26 mouse cellular contexts compared by ENCODE assay signal in the genomic region with DNA sequence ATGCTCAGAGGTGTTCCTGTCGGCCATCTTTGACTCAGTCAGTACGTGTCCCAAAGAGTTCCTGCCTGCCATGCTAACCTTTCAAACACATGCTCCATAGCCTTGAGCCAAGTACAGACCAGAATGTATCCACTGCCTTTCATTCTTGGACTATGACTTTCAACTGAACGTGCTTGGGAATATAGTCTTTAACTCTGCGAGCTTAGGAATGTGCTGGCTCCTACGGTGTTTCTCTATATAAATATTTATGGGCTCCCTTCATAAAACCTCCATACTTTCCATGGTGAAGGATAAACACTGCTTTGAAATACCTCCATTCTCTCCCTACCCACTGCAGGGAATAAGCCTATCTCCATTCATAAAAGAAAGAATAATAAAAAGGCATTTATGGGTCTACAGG. TPM values are rescaled to one million over a fixed set of nuclear protein-coding genes. Genes with fewer than 3 reads are reported as not detected.
DNase-seq lines count a peak whose midpoint lies in the region; ATAC-seq and TF ChIP-seq lines count a peak whose summit lies in the region.
"Had no signal": no experiment of that assay in that cellular context is flagged by ENCODE, and none has a peak within 500 bp of the region (broad histone marks: within the 10 kb centered on the region; RNA-seq: fewer than 3 reads in every experiment).

No protein-coding gene starts in this region.

- 55% methylated on average over 5 of the region's 5 CpGs for WGBS in lung, embryonic 14.5 days
- WGBS in stomach, embryonic 15.5 days: 54% methylated on average over 5 of the region's 5 CpGs
- WGBS in neural tube, embryonic 15.5 days: 82% methylated on average over 5 of the region's 5 CpGs

- H3K4me2 ChIP-seq in lung, embryonic 14.5 days: no peak overlapping the region
- no peak overlapping the region for H3K4me2 ChIP-seq in stomach, embryonic 15.5 days
- H3K4me2 ChIP-seq in neural tube, embryonic 15.5 days: no peak overlapping the region
- H3K4me2 ChIP-seq: liver, embryonic 13.5 days; midbrain, embryonic 13.5 days had no signal

- ATAC-seq in lung, embryonic 14.5 days (ENCODE audit: insufficient read depth): no peak
- no peak; the same call in 1 of the 2 replicates for ATAC-seq in stomach, embryonic 15.5 days (ENCODE audit: insufficient read depth, low FRiP score, low read depth)
- ATAC-seq in neural tube, embryonic 15.5 days (ENCODE audit: low FRiP score): no peak
- ATAC-seq: forebrain, postnatal 0 days; hindbrain, embryonic 16.5 days; midbrain, embryonic 13.5 days; Patski had no signal

- H3K27me3 ChIP-seq in lung, embryonic 14.5 days (ENCODE audit: insufficient read depth, low read length): no peaks in the 10 kb centered on the region
- no peaks in the 10 kb centered on the region for H3K27me3 ChIP-seq in stomach, embryonic 15.5 days (replicated peaks)
- H3K27me3 ChIP-seq in neural tube, embryonic 15.5 days (replicated peaks): no peaks in the 10 kb centered on the region
- H3K27me3 ChIP-seq: CH12.LX; liver, embryonic 13.5 days; megakaryocyte, embryonic 14.5 days; midbrain, embryonic 13.5 days had no signal

- no peak overlapping the region for H3K4me3 ChIP-seq in lung, embryonic 14.5 days (ENCODE audit: low read depth, low read length)
- H3K4me3 ChIP-seq in stomach, embryonic 15.5 days (replicated peaks): no peak overlapping the region
- no peak overlapping the region for H3K4me3 ChIP-seq in neural tube, embryonic 15.5 days (replicated peaks)
- H3K4me3 ChIP-seq: forebrain, embryonic 10.5 days; heart, embryonic 10.5 days; hindbrain, embryonic 10.5 days; left cerebral cortex, adult 2 months; liver, embryonic 13.5 days; megakaryocyte, embryonic 14.5 days; midbrain, embryonic 13.5 days had no signal

- no peak overlapping the region for H3K27ac ChIP-seq in lung, embryonic 14.5 days (ENCODE audit: low read depth)
- 0 out of 2 replicates have a peak overlapping the region, but pooled peaks have one; percentile 21 for H3K27ac ChIP-seq in stomach, embryonic 15.5 days
- H3K27ac ChIP-seq in neural tube, embryonic 15.5 days (replicated peaks): no peak overlapping the region
- H3K27ac ChIP-seq: forebrain, embryonic 10.5 days; heart, embryonic 10.5 days; hindbrain, embryonic 10.5 days; left cerebral cortex, adult 2 months; liver, embryonic 13.5 days; midbrain, embryonic 13.5 days had no signal

- no peak overlapping the region for H3K9ac ChIP-seq in lung, embryonic 14.5 days
- H3K9ac ChIP-seq in stomach, embryonic 15.5 days: no peak overlapping the region
- H3K9ac ChIP-seq in neural tube, embryonic 15.5 days (replicated peaks): no peak overlapping the region
- H3K9ac ChIP-seq: forebrain, postnatal 0 days; liver, embryonic 13.5 days; midbrain, embryonic 13.5 days had no signal

- H3K9me3 ChIP-seq in lung, embryonic 14.5 days (ENCODE audit: low read depth, low read length): no peaks in the 10 kb centered on the region
- H3K9me3 ChIP-seq in stomach, embryonic 15.5 days: no peaks in the 10 kb centered on the region
- H3K9me3 ChIP-seq in neural tube, embryonic 15.5 days (replicated peaks): no peaks in the 10 kb centered on the region
- H3K9me3 ChIP-seq: G1E; liver, embryonic 13.5 days; midbrain, embryonic 13.5 days had no signal

- no peak for TF ChIP-seq CTCF in lung, embryonic 14.5 days (IDR thresholded peaks at IDR 0.05; ENCODE audit: low read depth)

- DNase-seq in kidney, adult 11 months: peak; percentile 60
- no peak for DNase-seq in kidney, postnatal 4 days
- peak; percentile 5 for DNase-seq in lung, embryonic 14.5 days
- no peak for DNase-seq in lung, postnatal 36 days
- DNase-seq in kidney, postnatal 25 days: peak; percentile 10 to 47
- DNase-seq: adrenal gland, adult 8-10 months; B cell, adult 2 months; cerebellum, adult 18-20 months; cerebellum, postnatal 14 days; forebrain, postnatal 0 days; liver, embryonic 13.5 days; lung, adult 2 months; right cerebral cortex, postnatal 25 days; spleen, adult 18-20 months had no signal

- H3K4me1 ChIP-seq in lung, embryonic 14.5 days (ENCODE audit: insufficient read depth): 0 out of 2 replicates have a peak, but pooled peaks cover 1% of the 10 kb centered on the region
- H3K4me1 ChIP-seq in stomach, embryonic 15.5 days: no peaks in the 10 kb centered on the region
- H3K4me1 ChIP-seq in neural tube, embryonic 15.5 days: no peaks in the 10 kb centered on the region
- H3K4me1 ChIP-seq: forebrain, embryonic 10.5 days; hindbrain, embryonic 10.5 days; liver, embryonic 13.5 days; megakaryocyte, embryonic 14.5 days; midbrain, embryonic 13.5 days had no signal

- no peaks in the 10 kb centered on the region for H3K36me3 ChIP-seq in lung, embryonic 14.5 days (ENCODE audit: insufficient read depth)
- no peaks in the 10 kb centered on the region for H3K36me3 ChIP-seq in stomach, embryonic 15.5 days
- no peaks in the 10 kb centered on the region for H3K36me3 ChIP-seq in neural tube, embryonic 15.5 days
- H3K36me3 ChIP-seq: G1E; liver, embryonic 13.5 days; midbrain, embryonic 13.5 days had no signal

RNA-seq across cellular contexts. Expression of gene Plekhg1, which starts 29.0 kb away (rescaled TPM):
- polyA plus RNA-seq in lung, embryonic 14.5 days (2014; fragmentation: Nextera tagmentation; extraction: Ambion mirVana): 12.4 and 12.8 TPM in 2 replicates
- polyA plus RNA-seq in stomach, embryonic 15.5 days (2015; fragmentation: Nextera tagmentation; extraction: Ambion mirVana): 9.2 and 11.0 TPM in 2 replicates
- 6.5 and 7.4 TPM in 2 replicates for polyA plus RNA-seq in neural tube, embryonic 15.5 days (2015; fragmentation: Nextera tagmentation; extraction: Ambion mirVana)

Comparison
In these comparisons a context has a peak if more than half of its experiments do, and no peak if none do; other contexts are left out.
1. DNase-seq: peak in kidney, adult 11 months (single experiment), lung, embryonic 14.5 days (single experiment) and kidney, postnatal 25 days (2 of 2); none in kidney, postnatal 4 days (0 of 2) and lung, postnatal 36 days (single experiment).